Mouse (Mus musculus) hindbrain, embryonic 12.5 days (tissue): ENCODE data around the gene Zfp296. TPM values are rescaled to one million over a fixed set of nuclear protein-coding genes. Genes with fewer than 3 reads are reported as not detected.

Experiments
- ATAC-seq: fragments of 200-750 bp; cut with Nextera tagmentation; 2 replicates; pipeline ENCODE4 v1.8.0; 2017; ENCODE audit warnings: moderate TSS enrichment; ENCODE audit not compliant: low FRiP score
- H3K27ac ChIP-seq: fragments of 300-500 bp; sonication (generic); 2 replicates; pipeline ENCODE4 v1.5.1; 2016; ENCODE audit warnings: mild to moderate bottlenecking
- H3K27me3 ChIP-seq: fragments of 300-500 bp; sonication (generic); 2 replicates; pipeline ENCODE4 v1.6.1; 2016; ENCODE audit warnings: mild to moderate bottlenecking
- H3K36me3 ChIP-seq: fragments of 300-500 bp; sonication (generic); 2 replicates; pipeline ENCODE4 v1.6.1; 2016; ENCODE audit warnings: mild to moderate bottlenecking
- H3K4me1 ChIP-seq: fragments of 300-500 bp; sonication (generic); 2 replicates; pipeline ENCODE4 v1.6.1; 2016
- H3K4me2 ChIP-seq: fragments of 300-500 bp; sonication (generic); replicated peaks from 2 replicates; pipeline ENCODE4 v1.6.1; 2016; ENCODE audit warnings: mild to moderate bottlenecking
- H3K4me3 ChIP-seq: fragments of 300-500 bp; sonication (generic); 2 replicates; pipeline ENCODE4 v1.5.1; 2016; ENCODE audit warnings: mild to moderate bottlenecking
- H3K9ac ChIP-seq: fragments of 300-500 bp; sonication (generic); 2 replicates; pipeline ENCODE4 v1.6.1; 2016; ENCODE audit warnings: mild to moderate bottlenecking, moderate library complexity
- H3K9me3 ChIP-seq: fragments of 300-500 bp; sonication (generic); replicated peaks from 2 replicates; pipeline ENCODE4 v1.6.1; 2016; ENCODE audit warnings: mild to moderate bottlenecking
- WGBS: fragments of 180-500 bp; shearing (Covaris S2); methylation state at CpG from one replicate; pipeline ENCODE4 v1.1.7; 2016; 5-methylcytosine and 5-hydroxymethylcytosine counted together
- polyA plus RNA-seq: library from polyadenylated mRNA; unstranded; fragments of >200 nt; fragmentation: Nextera tagmentation; extraction: Ambion mirVana; gene quantifications from 2 replicates; pipeline ENCODE4 v1.2.1, GENCODE M21; 2016

Gene Zfp296
- polyA plus RNA-seq: 0.30 TPM in 1 of 2 replicates, not detected in the other

DNA sequence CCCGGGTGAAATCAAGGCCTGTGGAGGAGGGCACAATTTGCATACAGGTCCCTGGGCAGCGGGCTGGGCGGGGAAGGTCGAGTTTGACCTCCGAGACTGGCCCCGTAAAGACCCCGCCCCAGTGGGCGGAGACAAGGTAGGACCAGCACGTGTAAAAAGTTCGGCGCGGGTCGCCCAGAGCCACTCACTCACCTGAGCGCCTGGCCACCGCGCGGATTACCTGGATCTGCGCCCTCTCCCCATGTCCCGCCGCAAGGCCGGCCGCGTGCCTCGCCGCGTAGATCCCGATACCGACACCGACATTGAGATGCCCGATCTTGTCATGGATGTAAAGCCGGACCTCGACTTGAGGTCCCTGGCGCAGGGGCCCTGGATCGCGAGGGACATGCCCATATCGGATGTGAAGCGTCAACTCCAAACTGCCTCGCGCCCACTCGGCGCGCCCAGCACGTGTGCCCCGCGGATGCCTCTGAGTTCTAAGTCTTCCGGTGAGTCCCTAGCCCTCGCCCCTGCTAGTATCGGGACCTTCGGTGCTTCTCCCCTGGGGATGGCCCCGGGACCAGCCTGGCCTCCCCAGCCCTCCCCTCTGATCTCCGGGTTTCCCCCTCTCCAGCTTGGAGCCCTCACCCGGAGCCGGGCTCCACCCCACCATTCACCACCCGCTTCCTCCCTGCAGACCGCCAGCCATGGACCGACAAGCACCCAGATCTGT is at the start of gene Zfp296, which contains the start of gene Gemin7:
Gene Zfp296 (plus strand): TSS at position 147 of the 712 bp plus-strand sequence.
Gene Gemin7 (minus strand): TSS at position 455 of the 712 bp plus-strand sequence.
- no peak within 1 kb of the TSS for H3K27ac ChIP-seq
- under 1% methylated on average over 56 of the region's 56 CpGs for WGBS
- ATAC-seq: no peak
- peak within 1 kb of the TSS; percentile 23 for H3K9ac ChIP-seq
- peak within 1 kb of the TSS; percentile 54 for H3K4me2 ChIP-seq
- peaks cover 20% of the 10 kb centered on the region for H3K4me1 ChIP-seq
- peak within 1 kb of the TSS; percentile 28 for H3K4me3 ChIP-seq
- H3K36me3 ChIP-seq: peaks cover 30% of the 10 kb centered on the region
- no peaks in the 10 kb centered on the region for H3K9me3 ChIP-seq
- H3K27me3 ChIP-seq: peaks cover 63% of the 10 kb centered on the region

DNA sequence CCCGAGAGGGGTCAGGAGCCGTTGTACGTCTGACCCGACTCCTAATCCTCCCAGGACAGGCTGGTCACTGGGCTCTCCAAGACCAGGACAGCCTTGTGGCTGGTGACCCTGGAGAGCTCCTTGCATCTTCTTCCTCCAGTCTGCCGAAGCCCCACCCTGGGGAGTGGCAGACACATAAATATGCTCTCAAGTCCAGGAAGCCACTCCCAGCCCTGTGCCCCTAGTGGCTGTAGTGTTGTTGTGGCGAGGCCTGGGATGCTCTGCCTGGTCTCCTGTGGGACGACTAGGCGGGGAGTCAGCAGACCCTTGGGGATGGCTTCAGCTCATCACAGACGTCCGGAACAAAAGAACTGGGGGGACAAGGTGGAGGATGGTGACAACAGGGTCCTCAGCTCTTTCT is 46.0 kb upstream of the Zfp296 start:
- Histone ChIP-seq H3K9me3 (no peaks in the 10 kb centered on the region), H3K27me3 (peaks cover 4% of the 10 kb centered on the region), H3K4me2 (no peak overlapping the region), H3K9ac (no peak overlapping the region), H3K4me3 (no peak overlapping the region), H3K36me3 (peaks cover 64% of the 10 kb centered on the region), H3K27ac (no peak overlapping the region), H3K4me1 (no peaks in the 10 kb centered on the region)
- WGBS: 78% methylated on average over 10 of the region's 10 CpGs
- ATAC-seq: no peak

DNA sequence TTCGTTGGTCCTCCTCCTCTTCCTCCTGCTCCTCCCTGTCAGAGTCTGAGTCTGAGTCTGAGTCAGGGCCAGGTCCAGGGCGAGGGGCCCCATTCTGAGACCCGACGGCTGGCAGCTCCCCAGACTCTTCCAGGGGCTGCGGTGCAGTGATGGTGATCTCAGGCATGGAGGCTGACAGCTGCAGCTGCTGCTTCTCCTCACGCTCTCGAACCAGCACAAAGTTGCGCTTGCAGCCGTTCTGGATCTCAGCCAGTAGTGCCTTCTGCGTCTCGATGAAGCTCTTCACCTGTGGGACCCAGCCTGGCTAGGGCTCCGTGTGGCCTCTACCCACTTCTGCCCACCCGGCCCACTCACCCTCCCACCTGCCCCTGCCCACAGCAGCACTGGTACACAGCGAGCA is 44.8 kb upstream of the Zfp296 start:
- no peaks in the 10 kb centered on the region for H3K4me1 ChIP-seq
- ATAC-seq: no peak; the same call in 1 of the 2 replicates
- no peak overlapping the region for H3K27ac ChIP-seq
- WGBS: 92% methylated on average over 14 of the region's 14 CpGs
- H3K36me3 ChIP-seq: peaks cover 67% of the 10 kb centered on the region
- H3K9ac ChIP-seq: no peak overlapping the region
- no peak overlapping the region for H3K4me3 ChIP-seq
- no peaks in the 10 kb centered on the region for H3K27me3 ChIP-seq
- no peaks in the 10 kb centered on the region for H3K9me3 ChIP-seq
- H3K4me2 ChIP-seq: no peak overlapping the region

DNA sequence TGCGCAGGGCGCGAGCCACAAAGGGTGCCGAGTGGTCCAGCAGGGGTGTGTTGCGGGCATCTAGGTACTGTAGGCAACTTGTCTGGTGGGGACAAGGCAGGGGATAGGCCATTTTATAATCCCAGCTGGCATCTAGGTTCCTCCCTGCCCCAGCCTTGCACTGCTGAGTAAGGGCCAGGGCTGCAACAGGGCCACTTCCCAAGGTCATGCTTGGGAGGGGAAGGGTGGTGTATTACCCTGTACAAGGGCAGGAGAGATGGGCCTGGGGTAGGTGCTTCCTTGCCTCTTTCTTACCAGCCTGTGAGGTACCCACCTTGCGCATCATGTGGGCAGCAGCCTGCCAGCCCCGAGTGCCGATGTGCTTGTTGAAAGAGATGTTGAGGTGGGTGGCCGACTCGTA is 42.4 kb upstream of the Zfp296 start:
- no peaks in the 10 kb centered on the region for H3K27me3 ChIP-seq
- H3K4me1 ChIP-seq: no peaks in the 10 kb centered on the region
- WGBS: 92% methylated on average over 10 of the region's 10 CpGs
- no peak overlapping the region for H3K9ac ChIP-seq
- no peak overlapping the region for H3K4me3 ChIP-seq
- peaks cover 58% of the 10 kb centered on the region for H3K36me3 ChIP-seq
- H3K4me2 ChIP-seq: no peak overlapping the region
- ATAC-seq: no peak
- H3K27ac ChIP-seq: no peak overlapping the region
- no peaks in the 10 kb centered on the region for H3K9me3 ChIP-seq

GRCm38 (mm10) chr7:19540771-19541566 is 36.1 kb upstream of the Zfp296 start:
- no peaks in the 10 kb centered on the region for H3K9me3 ChIP-seq
- peaks cover 35% of the 10 kb centered on the region for H3K4me1 ChIP-seq
- no peak overlapping the region for H3K27ac ChIP-seq
- 0 out of 2 replicates have a peak, but pooled peaks cover 4% of the 10 kb centered on the region for H3K36me3 ChIP-seq
- no peak for ATAC-seq
- H3K9ac ChIP-seq: no peak overlapping the region
- no peak overlapping the region for H3K4me2 ChIP-seq
- 91% methylated on average over 2 of the region's 2 CpGs for WGBS
- H3K4me3 ChIP-seq: no peak overlapping the region
- H3K27me3 ChIP-seq: no peaks in the 10 kb centered on the region

GRCm38 (mm10) chr7:19541681-19542154 is 35.4 kb upstream of the Zfp296 start:
- H3K36me3 ChIP-seq: no peaks in the 10 kb centered on the region
- no peak overlapping the region for H3K4me2 ChIP-seq
- no peaks in the 10 kb centered on the region for H3K9me3 ChIP-seq
- no peaks in the 10 kb centered on the region for H3K27me3 ChIP-seq
- H3K4me1 ChIP-seq: peaks cover 35% of the 10 kb centered on the region
- H3K9ac ChIP-seq: no peak overlapping the region
- H3K4me3 ChIP-seq: no peak overlapping the region
- WGBS: 67% methylated on average over 7 of the region's 7 CpGs
- ATAC-seq: peak; percentile 51
- peak overlapping the region; percentile 67; the same call in 1 of the 2 replicates for H3K27ac ChIP-seq

DNA sequence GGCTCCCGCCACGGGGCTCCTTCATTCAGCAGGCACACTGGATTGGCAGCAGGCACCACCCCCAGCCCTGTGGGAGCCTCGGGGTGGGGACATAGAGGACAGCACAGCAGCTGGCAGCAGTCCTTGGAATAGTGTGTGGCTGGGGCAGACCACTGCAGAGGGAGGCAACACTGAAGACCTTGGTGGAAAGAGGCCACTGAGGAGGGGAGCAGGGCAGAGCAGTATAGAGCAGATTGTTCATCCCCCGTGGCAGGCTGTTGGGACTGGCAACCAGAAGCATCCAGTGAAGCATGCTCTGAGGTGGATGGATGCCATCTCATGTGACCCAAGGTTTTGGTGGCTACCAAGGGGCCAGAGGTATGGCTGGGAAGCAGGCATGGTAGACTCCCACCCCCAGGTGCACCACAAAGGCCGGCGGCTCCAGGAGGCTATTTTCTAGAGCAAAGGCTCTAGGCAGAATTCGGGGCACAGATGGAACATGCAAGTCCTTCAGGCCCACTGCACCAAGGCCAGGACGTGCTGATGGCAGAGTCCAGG is 34.9 kb upstream of the Zfp296 start:
- peak overlapping the region; percentile 3; the same call in 1 of the 2 replicates for H3K9ac ChIP-seq
- no peak overlapping the region for H3K4me3 ChIP-seq
- peaks cover 35% of the 10 kb centered on the region for H3K4me1 ChIP-seq
- peak overlapping the region; percentile 67 for H3K27ac ChIP-seq
- ATAC-seq: peak; percentile 90
- no peaks in the 10 kb centered on the region for H3K36me3 ChIP-seq
- 59% methylated on average over 8 of the region's 8 CpGs for WGBS
- H3K9me3 ChIP-seq: no peaks in the 10 kb centered on the region
- no peak overlapping the region; the same call in 1 of the 2 replicates for H3K4me2 ChIP-seq
- no peaks in the 10 kb centered on the region for H3K27me3 ChIP-seq

- Histone ChIP-seq H3K27me3 (no peaks in the 10 kb centered on the region), H3K27ac (no peak overlapping the region), H3K36me3 (0 out of 2 replicates have a peak, but pooled peaks cover 3% of the 10 kb centered on the region), H3K9me3 (no peaks in the 10 kb centered on the region), H3K4me2 (no peak overlapping the region), H3K4me3 (no peak overlapping the region), H3K4me1 (peaks cover 35% of the 10 kb centered on the region), H3K9ac (no peak overlapping the region)
- WGBS: 66% methylated on average over 6 of the region's 6 CpGs
- no peak for ATAC-seq
Measured at GRCm38 (mm10) chr7:19543584-19543983, 33.5 kb upstream of the Zfp296 start.

- Histone ChIP-seq H3K4me2 (no peak overlapping the region), H3K9me3 (no peaks in the 10 kb centered on the region), H3K27ac (no peak overlapping the region), H3K27me3 (no peaks in the 10 kb centered on the region), H3K36me3 (0 out of 2 replicates have a peak, but pooled peaks cover 3% of the 10 kb centered on the region), H3K4me3 (no peak overlapping the region), H3K9ac (no peak overlapping the region), H3K4me1 (peaks cover 31% of the 10 kb centered on the region)
- no peak for ATAC-seq
- 76% methylated on average over 3 of the region's 3 CpGs for WGBS
Measured at GRCm38 (mm10) chr7:19546007-19546406, 31.1 kb upstream of the Zfp296 start.

- Histone ChIP-seq H3K27me3 (no peaks in the 10 kb centered on the region), H3K9me3 (no peaks in the 10 kb centered on the region), H3K36me3 (0 out of 2 replicates have a peak, but pooled peaks cover 7% of the 10 kb centered on the region), H3K4me3 (no peak overlapping the region), H3K27ac (no peak overlapping the region), H3K4me2 (no peak overlapping the region), H3K9ac (no peak overlapping the region), H3K4me1 (peaks cover 22% of the 10 kb centered on the region)
- no peak for ATAC-seq
- WGBS: 57% methylated on average over 2 of the region's 2 CpGs
Measured at GRCm38 (mm10) chr7:19547344-19547969, 29.6 kb upstream of the Zfp296 start.

GRCm38 (mm10) chr7:19549394-19549793 is 27.7 kb upstream of the Zfp296 start:
- H3K4me1 ChIP-seq: peaks cover 13% of the 10 kb centered on the region; the same call in 1 of the 2 replicates
- no peak overlapping the region for H3K4me3 ChIP-seq
- H3K9me3 ChIP-seq: no peaks in the 10 kb centered on the region
- H3K36me3 ChIP-seq: peaks cover 19% of the 10 kb centered on the region
- 91% methylated on average over 10 of the region's 10 CpGs for WGBS
- no peak overlapping the region for H3K9ac ChIP-seq
- no peak overlapping the region for H3K4me2 ChIP-seq
- ATAC-seq: no peak
- H3K27me3 ChIP-seq: no peaks in the 10 kb centered on the region
- H3K27ac ChIP-seq: no peak overlapping the region
